Mouse (Mus musculus): Measurements from ENCODE around the gene Gm13275. TPM values are rescaled to one million over a fixed set of nuclear protein-coding genes. Genes with fewer than 3 reads are reported as not detected.
"Not testable (repeated sequence)": the region's sequence is repeated elsewhere in the genome, so short reads cannot be mapped to it uniquely, and the experiment has no call there.

Gene Gm13275
- polyA plus RNA-seq, 1 experiment from 2014 or later: not detected

- not testable (repeated sequence) for H3K4me1 ChIP-seq (ENCODE audit: control insufficient read depth, insufficient read depth, low read length); H3K4me3 ChIP-seq (replicated peaks; ENCODE audit: low read depth, low read length); H3K27ac ChIP-seq (replicated peaks; ENCODE audit: low read depth, low read length); H3K36me3 ChIP-seq (ENCODE audit: control insufficient read depth, insufficient read depth, low read length); DNase-seq; H3K27me3 ChIP-seq (ENCODE audit: control insufficient read depth, insufficient read depth, low read length); H3K9me3 ChIP-seq (ENCODE audit: control insufficient read depth, low read length); ATAC-seq (ENCODE audit: low FRiP score, low TSS enrichment); H3K4me2 ChIP-seq (ENCODE audit: low read length); H3K9ac ChIP-seq (replicated peaks; ENCODE audit: low read length)
- no CpG with 5 or more reads among the region's 27 CpGs for WGBS
Measured at GRCm38 (mm10) chr4:88785409-88785808, 8.9 kb upstream of the Gm13275 start, which contains the start of gene Gm13276. Gene Gm13276, plus strand, starts transcription at chr4:88785709.

- H3K27me3 ChIP-seq (ENCODE audit: control insufficient read depth, insufficient read depth, low read length); ATAC-seq (ENCODE audit: low FRiP score, low TSS enrichment); H3K4me1 ChIP-seq (ENCODE audit: control insufficient read depth, insufficient read depth, low read length); H3K4me3 ChIP-seq (replicated peaks; ENCODE audit: low read depth, low read length); DNase-seq; H3K36me3 ChIP-seq (ENCODE audit: control insufficient read depth, insufficient read depth, low read length); H3K4me2 ChIP-seq (ENCODE audit: low read length); H3K27ac ChIP-seq (replicated peaks; ENCODE audit: low read depth, low read length); H3K9me3 ChIP-seq (ENCODE audit: control insufficient read depth, low read length); H3K9ac ChIP-seq (replicated peaks; ENCODE audit: low read length): not testable (repeated sequence)
- 0% methylated on average over 4 of the region's 28 CpGs for WGBS
Measured at GRCm38 (mm10) chr4:88788402-88788801, 5.9 kb upstream of the Gm13275 start, which contains the start of gene Gm13277. Gene Gm13277, plus strand, starts transcription at chr4:88788632.

- ATAC-seq (ENCODE audit: low FRiP score, low TSS enrichment); H3K4me1 ChIP-seq (ENCODE audit: control insufficient read depth, insufficient read depth, low read length); H3K27ac ChIP-seq (replicated peaks; ENCODE audit: low read depth, low read length); H3K36me3 ChIP-seq (ENCODE audit: control insufficient read depth, insufficient read depth, low read length); H3K9ac ChIP-seq (replicated peaks; ENCODE audit: low read length); H3K4me2 ChIP-seq (ENCODE audit: low read length); H3K9me3 ChIP-seq (ENCODE audit: control insufficient read depth, low read length); H3K4me3 ChIP-seq (replicated peaks; ENCODE audit: low read depth, low read length); H3K27me3 ChIP-seq (ENCODE audit: control insufficient read depth, insufficient read depth, low read length); DNase-seq: not testable (repeated sequence)
- WGBS: no CpG with 5 or more reads among the region's 28 CpGs
Measured at GRCm38 (mm10) chr4:88791250-88791649, 3.0 kb upstream of the Gm13275 start, which contains the start of gene Gm13278. Gene Gm13278, plus strand, starts transcription at chr4:88791550.

- not testable (repeated sequence) for ATAC-seq (ENCODE audit: low FRiP score, low TSS enrichment); H3K4me3 ChIP-seq (replicated peaks; ENCODE audit: low read depth, low read length); DNase-seq; H3K9ac ChIP-seq (replicated peaks; ENCODE audit: low read length); H3K4me2 ChIP-seq (ENCODE audit: low read length); H3K36me3 ChIP-seq (ENCODE audit: control insufficient read depth, insufficient read depth, low read length); H3K27ac ChIP-seq (replicated peaks; ENCODE audit: low read depth, low read length); H3K27me3 ChIP-seq (ENCODE audit: control insufficient read depth, insufficient read depth, low read length); H3K9me3 ChIP-seq (ENCODE audit: control insufficient read depth, low read length); H3K4me1 ChIP-seq (ENCODE audit: control insufficient read depth, insufficient read depth, low read length)
- no CpG with 5 or more reads among the region's 28 CpGs for WGBS
Measured at GRCm38 (mm10) chr4:88797097-88797496, 2.8 kb downstream of the Gm13275 start, which contains the start of gene Gm13279. Gene Gm13279, plus strand, starts transcription at chr4:88797397.

DNA sequence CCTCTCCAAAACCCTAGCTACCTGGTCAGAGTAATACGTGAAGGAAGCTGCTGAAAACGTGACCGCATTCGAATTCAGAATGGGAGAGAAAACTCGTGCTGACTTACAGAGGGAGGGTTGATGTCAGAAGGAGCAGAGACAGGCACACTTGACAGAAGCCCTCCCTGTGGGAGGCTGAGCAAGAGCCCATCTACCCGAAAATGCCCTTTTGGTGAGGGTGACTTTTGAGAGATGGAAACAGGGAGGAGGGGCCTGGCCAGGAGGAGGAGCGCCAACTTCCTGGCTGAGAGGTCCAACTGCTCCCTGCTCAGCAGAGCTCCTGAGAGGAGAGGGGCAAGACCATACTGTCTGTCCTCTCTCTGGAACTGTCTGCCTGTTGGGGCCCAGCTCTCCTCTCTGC lies 5.1 kb downstream of the Gm13275 start, which contains the start of gene Gm13285:
Gm13285 (plus strand) TSS at position 301 of the 400 bp plus-strand sequence.
- H3K27ac ChIP-seq (replicated peaks; ENCODE audit: low read depth, low read length); H3K4me1 ChIP-seq (ENCODE audit: control insufficient read depth, insufficient read depth, low read length); H3K36me3 ChIP-seq (ENCODE audit: control insufficient read depth, insufficient read depth, low read length); H3K9me3 ChIP-seq (ENCODE audit: control insufficient read depth, low read length); ATAC-seq (ENCODE audit: low FRiP score, low TSS enrichment); H3K4me3 ChIP-seq (replicated peaks; ENCODE audit: low read depth, low read length); H3K4me2 ChIP-seq (ENCODE audit: low read length); H3K9ac ChIP-seq (replicated peaks; ENCODE audit: low read length); DNase-seq; H3K27me3 ChIP-seq (ENCODE audit: control insufficient read depth, insufficient read depth, low read length): not testable (repeated sequence)
- 14% methylated on average over 3 of the region's 7 CpGs for WGBS

GRCm38 (mm10) chr4:88802954-88803353 lies 8.7 kb downstream of the Gm13275 start, which contains the start of gene Gm13287:
Gene Gm13287, plus strand, starts transcription at chr4:88803254.
- ATAC-seq (ENCODE audit: low FRiP score, low TSS enrichment); H3K36me3 ChIP-seq (ENCODE audit: control insufficient read depth, insufficient read depth, low read length); H3K9me3 ChIP-seq (ENCODE audit: control insufficient read depth, low read length); H3K4me1 ChIP-seq (ENCODE audit: control insufficient read depth, insufficient read depth, low read length); DNase-seq; H3K4me3 ChIP-seq (replicated peaks; ENCODE audit: low read depth, low read length); H3K4me2 ChIP-seq (ENCODE audit: low read length); H3K27ac ChIP-seq (replicated peaks; ENCODE audit: low read depth, low read length); H3K9ac ChIP-seq (replicated peaks; ENCODE audit: low read length); H3K27me3 ChIP-seq (ENCODE audit: control insufficient read depth, insufficient read depth, low read length): not testable (repeated sequence)
- WGBS: no CpG with 5 or more reads among the region's 29 CpGs

DNA sequence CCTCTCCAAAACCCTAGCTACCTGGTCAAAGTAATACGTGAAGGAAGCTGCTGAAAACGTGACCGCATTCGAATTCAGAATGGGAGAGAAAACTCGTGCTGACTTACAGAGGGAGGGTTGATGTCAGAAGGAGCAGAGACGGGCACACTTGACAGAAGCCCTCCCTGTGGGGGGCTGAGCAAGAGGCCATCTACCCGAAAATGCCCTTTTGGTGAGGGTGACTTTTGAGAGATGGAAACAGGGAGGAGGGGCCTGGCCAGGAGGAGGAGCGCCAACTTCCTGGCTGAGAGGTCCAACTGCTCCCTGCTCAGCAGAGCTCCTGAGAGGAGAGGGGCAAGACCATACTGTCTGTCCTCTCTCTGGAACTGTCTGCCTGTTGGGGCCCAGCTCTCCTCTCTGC lies 10.9 kb downstream of the Gm13275 start, which contains the start of gene Gm13288:
Gm13288 (plus strand) TSS at position 301 of the 400 bp plus-strand sequence.
- H3K4me3 ChIP-seq (replicated peaks; ENCODE audit: low read depth, low read length): 0 out of 2 replicates have a peak within 1 kb of the TSS, but pooled peaks have one; percentile 14

DNA sequence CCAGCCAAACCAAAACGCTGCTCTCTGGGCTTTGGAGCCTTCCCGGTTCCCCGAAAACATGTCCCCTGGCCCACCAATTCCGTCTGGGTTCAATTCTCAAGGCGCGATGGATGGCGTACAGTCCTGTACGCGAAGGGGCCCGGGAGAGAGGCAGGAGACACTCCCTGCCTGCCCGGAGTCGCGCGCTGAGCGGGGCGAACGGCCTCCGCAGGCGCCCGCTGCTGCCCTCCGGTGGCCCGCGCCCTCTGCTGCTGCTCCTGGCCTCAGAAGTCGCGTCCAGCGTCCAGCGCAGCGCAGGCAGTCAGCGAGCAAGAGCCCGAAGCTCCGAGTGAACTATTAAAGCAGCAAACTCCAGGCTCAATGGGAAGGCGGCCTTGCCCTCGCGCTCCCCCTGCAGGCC lies 11.5 kb downstream of the Gm13275 start:
- not testable (repeated sequence) for H3K27ac ChIP-seq (replicated peaks; ENCODE audit: low read depth, low read length); ATAC-seq (ENCODE audit: low FRiP score, low TSS enrichment); H3K27me3 ChIP-seq (ENCODE audit: control insufficient read depth, insufficient read depth, low read length); H3K9ac ChIP-seq (replicated peaks; ENCODE audit: low read length); DNase-seq; H3K4me1 ChIP-seq (ENCODE audit: control insufficient read depth, insufficient read depth, low read length); H3K9me3 ChIP-seq (ENCODE audit: control insufficient read depth, low read length); H3K36me3 ChIP-seq (ENCODE audit: control insufficient read depth, insufficient read depth, low read length)
- peak overlapping the region; percentile 38 for H3K4me2 ChIP-seq (ENCODE audit: low read length)
- 0 out of 2 replicates have a peak overlapping the region, but pooled peaks have one; percentile 14 for H3K4me3 ChIP-seq (replicated peaks; ENCODE audit: low read depth, low read length)
- 0% methylated on average over 3 of the region's 34 CpGs for WGBS

More for the DNA sequence above, 10.9 kb downstream of the Gm13275 start, which contains the start of gene Gm13288:
- not testable (repeated sequence) for H3K36me3 ChIP-seq (ENCODE audit: control insufficient read depth, insufficient read depth, low read length); H3K9ac ChIP-seq (replicated peaks; ENCODE audit: low read length); H3K27ac ChIP-seq (replicated peaks; ENCODE audit: low read depth, low read length); ATAC-seq (ENCODE audit: low FRiP score, low TSS enrichment); DNase-seq; H3K9me3 ChIP-seq (ENCODE audit: control insufficient read depth, low read length); H3K27me3 ChIP-seq (ENCODE audit: control insufficient read depth, insufficient read depth, low read length); H3K4me1 ChIP-seq (ENCODE audit: control insufficient read depth, insufficient read depth, low read length)
- WGBS: no CpG with 5 or more reads among the region's 8 CpGs
- H3K4me2 ChIP-seq (ENCODE audit: low read length): peak within 1 kb of the TSS; percentile 38

GRCm38 (mm10) chr4:88815928-88816327 lies 21.6 kb downstream of the Gm13275 start, which contains the start of gene Ifna7:
Gene Ifna7, plus strand, starts transcription at chr4:88816228.
- no peak for DNase-seq
- no peaks in the 10 kb centered on the region for H3K27me3 ChIP-seq (ENCODE audit: control insufficient read depth, insufficient read depth, low read length)
- H3K36me3 ChIP-seq (ENCODE audit: control insufficient read depth, insufficient read depth, low read length): no peaks in the 10 kb centered on the region
- no peak within 1 kb of the TSS for H3K9ac ChIP-seq (replicated peaks; ENCODE audit: low read length)
- no peaks in the 10 kb centered on the region for H3K4me1 ChIP-seq (ENCODE audit: control insufficient read depth, insufficient read depth, low read length)
- no peak within 1 kb of the TSS for H3K27ac ChIP-seq (replicated peaks; ENCODE audit: low read depth, low read length)
- H3K4me3 ChIP-seq (replicated peaks; ENCODE audit: low read depth, low read length): no peak within 1 kb of the TSS
- no peaks in the 10 kb centered on the region for H3K9me3 ChIP-seq (ENCODE audit: control insufficient read depth, low read length)
- 66% methylated on average over 3 of the region's 3 CpGs for WGBS
- no peak for ATAC-seq (ENCODE audit: low FRiP score, low TSS enrichment)
- no peak within 1 kb of the TSS for H3K4me2 ChIP-seq (ENCODE audit: low read length)

Measured in midbrain, embryonic 14.5 days (tissue).